Mouse (Mus musculus) lung, embryonic 14.5 days (tissue): ENCODE measurements around the gene Slc35b3. TPM values are rescaled to one million over a fixed set of nuclear protein-coding genes. Genes with fewer than 3 reads are reported as not detected.
A peak's percentile ranks its signal among the peaks of the same experiment; 100 is the strongest.

Source experiments
- ATAC-seq: fragments of 200-750 bp; cut with Nextera tagmentation; 2 replicates; pipeline ENCODE4 v1.8.0; 2017; ENCODE audit warnings: mild to moderate bottlenecking, moderate TSS enrichment, moderate library complexity; ENCODE audit not compliant: insufficient read depth
- DNase-seq: peaks from one replicate; pipeline ENCODE4 v3.0.0-alpha.2; 2015
- H3K27ac ChIP-seq: fragments of 300-500 bp; sonication (generic); 2 replicates; pipeline ENCODE4 v1.5.1; 2014; ENCODE audit warnings: low read depth, mild to moderate bottlenecking, moderate library complexity
- H3K27me3 ChIP-seq: fragments of 300-500 bp; sonication (generic); 2 replicates; pipeline ENCODE4 v1.6.1; 2014; ENCODE audit warnings: low read length, control low read depth; ENCODE audit not compliant: insufficient read depth
- H3K36me3 ChIP-seq: fragments of 300-500 bp; sonication (generic); 2 replicates; pipeline ENCODE4 v1.6.1; 2014; ENCODE audit warnings: control low read depth; ENCODE audit not compliant: insufficient read depth
- H3K4me1 ChIP-seq: fragments of 300-500 bp; sonication (generic); 2 replicates; pipeline ENCODE4 v1.6.1; 2014; ENCODE audit warnings: antibody characterized with exemption, control low read depth; ENCODE audit not compliant: insufficient read depth
- H3K4me2 ChIP-seq: fragments of 300-500 bp; sonication (generic); 2 replicates; pipeline ENCODE4 v1.6.1; 2014; ENCODE audit warnings: mild to moderate bottlenecking
- H3K4me3 ChIP-seq: fragments of 300-500 bp; sonication (generic); 2 replicates; pipeline ENCODE4 v1.5.1; 2014; ENCODE audit warnings: low read depth, low read length
- H3K9ac ChIP-seq: fragments of 300-500 bp; sonication (generic); 2 replicates; pipeline ENCODE4 v1.6.1; 2014
- H3K9me3 ChIP-seq: fragments of 300-500 bp; sonication (generic); 2 replicates; pipeline ENCODE4 v1.6.1; 2016; ENCODE audit warnings: low read depth, low read length, control low read depth
- CTCF ChIP-seq: IDR thresholded peaks from 2 replicates; pipeline ENCODE4 v1.5.1; 2016; ENCODE audit warnings: antibody characterized with exemption, low read depth
- WGBS: fragments of 180-500 bp; shearing (Covaris S2); extraction: QIAGEN DNeasy Blood & Tissue Kit; methylation state at CpG from one replicate; pipeline ENCODE4 v1.1.7; 2014; 5-methylcytosine and 5-hydroxymethylcytosine counted together
- polyA plus RNA-seq: library from polyadenylated mRNA; unstranded; fragments of >200 nt; fragmentation: Nextera tagmentation; extraction: Ambion mirVana; gene quantifications from 2 replicates; pipeline ENCODE4 v1.2.1, GENCODE M21; 2014

Slc35b3 gene
- polyA plus RNA-seq, 1 experiment from 2014 or later, result 37.8 TPM

GRCm38 (mm10) chr13:38983751-38984150, 23.1 kb upstream of the Slc35b3 start:
- Histone ChIP-seq H3K36me3 (no peaks in the 10 kb centered on the region), H3K27ac (no peak overlapping the region), H3K9me3 (0 out of 2 replicates have a peak, but pooled peaks cover 5% of the 10 kb centered on the region), H3K9ac (no peak overlapping the region), H3K4me2 (no peak overlapping the region), H3K4me3 (no peak overlapping the region), H3K27me3 (no peaks in the 10 kb centered on the region), H3K4me1 (no peaks in the 10 kb centered on the region)
- peak; percentile 25 for DNase-seq
- ATAC-seq, result no peak
- no peak for TF ChIP-seq CTCF
- 57% methylated on average over 5 of the region's 5 CpGs for WGBS

- Histone ChIP-seq H3K36me3 (no peaks in the 10 kb centered on the region), H3K9ac (no peak overlapping the region), H3K27ac (no peak overlapping the region), H3K4me2 (no peak overlapping the region), H3K4me1 (no peaks in the 10 kb centered on the region), H3K9me3 (no peaks in the 10 kb centered on the region), H3K27me3 (no peaks in the 10 kb centered on the region), H3K4me3 (no peak overlapping the region)
- TF ChIP-seq CTCF, result no peak
- 52% methylated on average over 3 of the region's 3 CpGs for WGBS
- ATAC-seq, result no peak
- no peak for DNase-seq
These were observed 20.2 kb upstream of the Slc35b3 start for GRCm38 (mm10) chr13:38980900-38981299.

GRCm38 (mm10) chr13:38976978-38977377, 16.3 kb upstream of the Slc35b3 start:
- no peak for ATAC-seq
- H3K36me3 ChIP-seq, result no peaks in the 10 kb centered on the region
- no peak overlapping the region for H3K4me3 ChIP-seq
- no peak overlapping the region for H3K27ac ChIP-seq
- H3K9me3 ChIP-seq, result no peaks in the 10 kb centered on the region
- TF ChIP-seq CTCF, result no peak
- H3K9ac ChIP-seq, result no peak overlapping the region
- 69% methylated on average over 6 of the region's 6 CpGs for WGBS
- no peaks in the 10 kb centered on the region for H3K4me1 ChIP-seq
- H3K27me3 ChIP-seq, result no peaks in the 10 kb centered on the region
- H3K4me2 ChIP-seq, result no peak overlapping the region
- DNase-seq, result no peak

- ATAC-seq, result no peak
- Histone ChIP-seq H3K4me1 (no peaks in the 10 kb centered on the region), H3K27ac (no peak overlapping the region), H3K4me3 (no peak overlapping the region), H3K36me3 (no peaks in the 10 kb centered on the region), H3K9me3 (no peaks in the 10 kb centered on the region), H3K9ac (no peak overlapping the region), H3K4me2 (no peak overlapping the region), H3K27me3 (no peaks in the 10 kb centered on the region)
- TF ChIP-seq CTCF, result no peak
- 91% methylated on average over 5 of the region's 5 CpGs for WGBS
- DNase-seq, result no peak
These were observed 15.2 kb upstream of the Slc35b3 start for GRCm38 (mm10) chr13:38975853-38976252.

GRCm38 (mm10) chr13:38972602-38973001, 11.9 kb upstream of the Slc35b3 start:
- ATAC-seq (no peak), DNase-seq (no peak)
- Histone ChIP-seq H3K4me2 (no peak overlapping the region), H3K4me1 (no peaks in the 10 kb centered on the region), H3K36me3 (no peaks in the 10 kb centered on the region), H3K4me3 (no peak overlapping the region), H3K27ac (no peak overlapping the region), H3K9ac (no peak overlapping the region), H3K27me3 (no peaks in the 10 kb centered on the region), H3K9me3 (no peaks in the 10 kb centered on the region)
- WGBS, result 11% methylated on average over 6 of the region's 6 CpGs
- TF ChIP-seq CTCF, result no peak

- DNase-seq, result no peak
- H3K27me3 ChIP-seq, result no peaks in the 10 kb centered on the region
- no peak overlapping the region for H3K9ac ChIP-seq
- no peaks in the 10 kb centered on the region for H3K36me3 ChIP-seq
- no peak overlapping the region for H3K27ac ChIP-seq
- 67% methylated on average over 4 of the region's 4 CpGs for WGBS
- no peaks in the 10 kb centered on the region for H3K9me3 ChIP-seq
- no peak for ATAC-seq
- no peak overlapping the region for H3K4me2 ChIP-seq
- no peak for TF ChIP-seq CTCF
- no peak overlapping the region for H3K4me3 ChIP-seq
- no peaks in the 10 kb centered on the region for H3K4me1 ChIP-seq
These were observed 10.4 kb upstream of the Slc35b3 start for GRCm38 (mm10) chr13:38971047-38971446.

GRCm38 (mm10) chr13:38967518-38967917, 6.8 kb upstream of the Slc35b3 start:
- Histone ChIP-seq H3K4me1 (no peaks in the 10 kb centered on the region), H3K4me3 (no peak overlapping the region), H3K27me3 (no peaks in the 10 kb centered on the region), H3K9ac (no peak overlapping the region), H3K27ac (no peak overlapping the region), H3K36me3 (no peaks in the 10 kb centered on the region), H3K4me2 (no peak overlapping the region), H3K9me3 (no peaks in the 10 kb centered on the region)
- no peak for DNase-seq
- no peak for TF ChIP-seq CTCF
- 76% methylated on average over 1 of the region's 1 CpGs for WGBS
- ATAC-seq, result no peak

- Histone ChIP-seq H3K9me3 (no peaks in the 10 kb centered on the region), H3K27me3 (no peaks in the 10 kb centered on the region), H3K4me3 (no peak overlapping the region), H3K36me3 (no peaks in the 10 kb centered on the region), H3K27ac (no peak overlapping the region), H3K9ac (no peak overlapping the region), H3K4me2 (no peak overlapping the region), H3K4me1 (no peaks in the 10 kb centered on the region)
- no peak for DNase-seq
- TF ChIP-seq CTCF, result 0 out of 2 replicates have a peak, but pooled peaks have one; percentile 13
- ATAC-seq, result no peak
- WGBS, result 80% methylated on average over 2 of the region's 2 CpGs
These were observed 6.3 kb upstream of the Slc35b3 start for GRCm38 (mm10) chr13:38966922-38967448.
